Mouse (Mus musculus): ENCODE data around the gene Slc38a4. TPM values are rescaled to one million over a fixed set of nuclear protein-coding genes. Genes with fewer than 3 reads are reported as not detected.

The Slc38a4 gene
- polyA plus RNA-seq, 1 experiment from 2014 or later = 159 TPM

- Histone ChIP-seq H3K9ac (no peak overlapping the region), H3K36me3 (no peaks in the 10 kb centered on the region), H3K9me3 (replicated peaks) (no peaks in the 10 kb centered on the region), H3K27ac (ENCODE audit: poor library complexity, severe bottlenecking) (no peak overlapping the region), H3K4me3 (no peak overlapping the region), H3K27me3 (replicated peaks) (no peaks in the 10 kb centered on the region), H3K4me2 (no peak overlapping the region), H3K4me1 (replicated peaks) (0 out of 2 replicates have a peak, but pooled peaks cover 4% of the 10 kb centered on the region)
- WGBS = 69% methylated on average over 6 of the region's 6 CpGs
- ATAC-seq (ENCODE audit: insufficient number of reproducible peaks, low FRiP score) = no peak
Measured at GRCm38 (mm10) chr15:96948471-96948870, 107.3 kb downstream of the Slc38a4 start.

Other genes with a start within 250 kb of the Slc38a4 start
- gene Pced1b, start 191.2 kb upstream of the Slc38a4 start, polyA plus RNA-seq (2016; fragmentation: Nextera tagmentation; extraction: Ambion mirVana) = 2.4 and 3.1 TPM in 2 replicates
- 3.5 and 3.7 TPM in 2 replicates for gene Amigo2, start 191.3 kb upstream of the Slc38a4 start, polyA plus RNA-seq (2016; fragmentation: Nextera tagmentation; extraction: Ambion mirVana)

Measured in heart, embryonic 12.5 days (tissue).